Mouse (Mus musculus): Measurements from ENCODE around the gene Tfip11. TPM values are rescaled to one million over a fixed set of nuclear protein-coding genes. Genes with fewer than 3 reads are reported as not detected.
A peak's percentile ranks its signal among the peaks of the same experiment; 100 is the strongest.

Gene Tfip11
- polyA plus RNA-seq, 1 experiment: not detected

DNA sequence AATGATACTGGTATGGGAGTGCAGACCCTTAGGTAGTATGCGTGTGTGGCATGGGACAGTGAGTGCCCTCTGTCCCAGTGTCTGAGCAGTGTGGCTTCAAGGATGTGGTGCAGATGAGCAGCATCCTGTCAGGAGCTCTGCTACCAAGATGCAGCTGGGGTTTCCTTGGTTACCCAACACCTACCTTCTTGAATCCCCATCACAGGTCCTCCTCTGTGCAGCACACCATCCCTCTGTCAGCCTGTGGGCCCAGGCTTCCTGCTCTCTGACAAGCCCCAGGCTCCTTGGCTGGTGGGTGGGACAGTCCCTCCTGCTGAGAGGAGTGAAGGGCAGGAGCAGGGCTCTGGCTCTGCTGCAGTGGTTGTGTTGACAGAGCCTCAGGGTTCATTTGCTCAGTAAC is 51.2 kb downstream of the Tfip11 start:
- peak overlapping the region; percentile 34 for H3K27ac ChIP-seq (ENCODE audit: insufficient read depth, low read depth, low read length)
- H3K4me1 ChIP-seq (ENCODE audit: control insufficient read depth, insufficient read depth, low read length): peaks cover 42% of the 10 kb centered on the region
- TF ChIP-seq POLR2A (IDR thresholded peaks at IDR 0.05; ENCODE audit: insufficient read depth, low read depth, low read length) (no peak), CTCF (IDR thresholded peaks at IDR 0.05; ENCODE audit: insufficient read depth, low read depth, low read length) (no peak)
- WGBS: 83% methylated on average over 1 of the region's 1 CpGs
- H3K4me3 ChIP-seq (ENCODE audit: insufficient read depth, low read depth, low read length): no peak overlapping the region

GRCm38 (mm10) chr5:112378716-112379115 is 52.6 kb downstream of the Tfip11 start:
- Histone ChIP-seq H3K4me3 (ENCODE audit: insufficient read depth, low read depth, low read length) (no peak overlapping the region), H3K27ac (ENCODE audit: insufficient read depth, low read depth, low read length) (no peak overlapping the region), H3K4me1 (ENCODE audit: control insufficient read depth, insufficient read depth, low read length) (peaks cover 50% of the 10 kb centered on the region)
- no peak for TF ChIP-seq CTCF (IDR thresholded peaks at IDR 0.05; ENCODE audit: insufficient read depth, low read depth, low read length)
- TF ChIP-seq POLR2A (IDR thresholded peaks at IDR 0.05; ENCODE audit: insufficient read depth, low read depth, low read length): no peak
- WGBS: 80% methylated on average over 6 of the region's 6 CpGs

DNA sequence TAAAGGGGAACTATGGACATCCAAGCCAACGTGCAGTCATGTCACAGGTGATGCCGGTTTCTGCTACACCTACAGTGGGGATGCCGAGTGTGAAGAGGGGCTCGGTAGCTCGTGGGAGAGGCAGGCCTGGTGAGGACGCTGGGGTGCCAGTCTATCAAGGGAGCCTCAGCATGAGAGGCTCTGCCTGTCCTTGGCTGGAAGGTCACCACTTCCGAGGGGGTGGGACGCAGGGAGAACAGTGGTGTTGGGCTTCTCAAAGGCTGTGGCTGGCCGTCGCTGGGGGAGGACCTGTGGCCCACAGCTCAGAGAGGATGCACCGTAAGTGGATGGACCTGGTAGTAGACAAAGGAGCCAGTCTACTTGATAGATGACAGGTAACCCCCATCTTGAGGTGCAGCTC is 55.0 kb downstream of the Tfip11 start:
- H3K4me3 ChIP-seq (ENCODE audit: insufficient read depth, low read depth, low read length): no peak overlapping the region
- peaks cover 42% of the 10 kb centered on the region for H3K4me1 ChIP-seq (ENCODE audit: control insufficient read depth, insufficient read depth, low read length)
- TF ChIP-seq POLR2A (IDR thresholded peaks at IDR 0.05; ENCODE audit: insufficient read depth, low read depth, low read length) (no peak), CTCF (IDR thresholded peaks at IDR 0.05; ENCODE audit: insufficient read depth, low read depth, low read length) (no peak)
- no peak overlapping the region for H3K27ac ChIP-seq (ENCODE audit: insufficient read depth, low read depth, low read length)
- WGBS: 86% methylated on average over 11 of the region's 11 CpGs

DNA sequence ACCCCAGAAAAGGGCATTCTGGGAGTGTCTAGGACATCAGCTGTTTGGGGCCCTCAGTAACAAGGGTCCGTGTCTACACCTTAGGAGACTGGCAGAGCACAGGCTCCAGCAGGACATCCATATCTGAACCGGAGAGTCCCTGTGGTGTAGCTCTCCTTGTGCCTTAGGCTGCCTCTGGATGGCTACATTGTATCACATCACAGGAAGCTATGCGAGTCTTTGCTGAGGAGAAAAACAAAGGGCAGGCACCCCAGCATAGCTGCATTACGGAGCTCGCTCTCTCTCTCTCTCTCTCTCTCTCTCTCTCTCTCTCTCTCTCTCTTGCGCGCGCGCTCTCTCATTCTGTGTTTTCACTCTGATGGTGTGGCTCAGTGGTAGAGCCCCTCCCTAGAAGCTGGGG is 55.9 kb downstream of the Tfip11 start:
- TF ChIP-seq POLR2A (IDR thresholded peaks at IDR 0.05; ENCODE audit: insufficient read depth, low read depth, low read length) (no peak), CTCF (IDR thresholded peaks at IDR 0.05; ENCODE audit: insufficient read depth, low read depth, low read length) (no peak)
- Histone ChIP-seq H3K4me1 (ENCODE audit: control insufficient read depth, insufficient read depth, low read length) (peaks cover 37% of the 10 kb centered on the region), H3K4me3 (ENCODE audit: insufficient read depth, low read depth, low read length) (no peak overlapping the region), H3K27ac (ENCODE audit: insufficient read depth, low read depth, low read length) (no peak overlapping the region)
- WGBS: 39% methylated on average over 9 of the region's 9 CpGs

DNA sequence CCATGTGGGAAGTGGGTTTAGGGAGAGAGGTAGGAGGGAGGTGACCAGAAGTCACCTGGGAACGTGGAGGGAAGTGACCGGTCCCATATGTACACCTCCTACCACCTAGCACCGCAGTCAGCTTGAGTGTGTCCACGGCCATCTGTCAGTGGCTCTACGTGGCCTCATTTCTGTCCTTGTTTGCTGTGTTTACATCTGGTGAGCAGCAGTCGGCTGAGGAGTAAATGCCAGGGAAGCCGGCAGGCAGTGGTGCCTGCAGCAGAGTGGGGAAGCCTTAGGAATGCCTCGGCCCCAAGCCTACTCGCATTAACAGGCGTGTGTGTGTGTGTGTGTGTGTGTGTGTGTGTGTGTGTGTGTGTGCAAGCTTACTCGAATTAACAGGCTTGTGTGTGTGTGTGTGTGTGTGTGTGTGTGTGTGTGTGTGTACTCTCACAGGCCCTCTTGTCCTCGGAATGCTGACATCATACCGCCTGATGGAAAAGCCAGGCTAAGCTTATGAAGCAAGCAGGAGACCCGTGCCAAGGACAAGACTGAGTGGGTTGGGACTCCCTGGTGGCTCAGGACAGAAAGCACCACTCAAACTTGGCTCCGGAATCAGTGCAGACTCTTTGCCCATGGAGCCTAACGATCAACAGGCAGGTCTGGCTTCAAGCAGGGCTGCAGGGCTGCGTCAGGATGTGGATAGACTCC is 56.6 kb downstream of the Tfip11 start:
- WGBS: 26% methylated on average over 17 of the region's 17 CpGs
- TF ChIP-seq CTCF (IDR thresholded peaks at IDR 0.05; ENCODE audit: insufficient read depth, low read depth, low read length): no peak
- TF ChIP-seq POLR2A (IDR thresholded peaks at IDR 0.05; ENCODE audit: insufficient read depth, low read depth, low read length): no peak
- H3K4me3 ChIP-seq (ENCODE audit: insufficient read depth, low read depth, low read length): no peak overlapping the region
- H3K27ac ChIP-seq (ENCODE audit: insufficient read depth, low read depth, low read length): no peak overlapping the region
- H3K4me1 ChIP-seq (ENCODE audit: control insufficient read depth, insufficient read depth, low read length): peaks cover 30% of the 10 kb centered on the region

- TF ChIP-seq POLR2A (IDR thresholded peaks at IDR 0.05; ENCODE audit: insufficient read depth, low read depth, low read length) (no peak), CTCF (IDR thresholded peaks at IDR 0.05; ENCODE audit: insufficient read depth, low read depth, low read length) (no peak)
- Histone ChIP-seq H3K4me1 (ENCODE audit: control insufficient read depth, insufficient read depth, low read length) (peaks cover 34% of the 10 kb centered on the region), H3K4me3 (ENCODE audit: insufficient read depth, low read depth, low read length) (no peak overlapping the region), H3K27ac (ENCODE audit: insufficient read depth, low read depth, low read length) (no peak overlapping the region)
- WGBS: 90% methylated on average over 13 of the region's 13 CpGs
Measured at GRCm38 (mm10) chr5:112384805-112385472, 58.8 kb downstream of the Tfip11 start.

DNA sequence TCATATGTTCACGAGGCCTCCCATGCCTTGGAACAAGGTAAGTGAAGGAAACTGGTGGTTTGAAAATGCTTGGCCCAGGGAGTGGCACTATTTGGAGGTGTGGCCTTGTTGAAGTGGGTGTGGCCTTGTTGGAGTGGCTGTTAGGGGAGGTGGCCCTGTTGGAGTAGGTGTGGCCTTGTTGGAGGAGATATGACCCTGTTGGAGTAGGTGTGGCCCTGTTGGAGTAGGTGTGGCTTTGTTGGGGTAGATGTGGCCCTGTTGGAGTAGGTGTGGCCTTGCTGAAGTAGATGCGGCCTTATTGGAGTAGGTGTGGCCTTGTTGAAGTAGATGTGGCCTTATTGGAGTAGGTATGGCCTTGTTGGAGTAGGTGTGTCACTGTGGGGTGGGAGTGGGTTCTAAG is 59.8 kb downstream of the Tfip11 start:
- Histone ChIP-seq H3K27ac (ENCODE audit: insufficient read depth, low read depth, low read length) (no peak overlapping the region), H3K4me3 (ENCODE audit: insufficient read depth, low read depth, low read length) (no peak overlapping the region), H3K4me1 (ENCODE audit: control insufficient read depth, insufficient read depth, low read length) (peaks cover 39% of the 10 kb centered on the region)
- TF ChIP-seq POLR2A (IDR thresholded peaks at IDR 0.05; ENCODE audit: insufficient read depth, low read depth, low read length): no peak
- no peak for TF ChIP-seq CTCF (IDR thresholded peaks at IDR 0.05; ENCODE audit: insufficient read depth, low read depth, low read length)
- 82% methylated on average over 2 of the region's 2 CpGs for WGBS

Other genes starting within 250 kb of the Tfip11 start
- gene Cryba4, start 73.8 kb upstream of the Tfip11 start, polyA plus RNA-seq (2012; ENCODE audit: insufficient read depth, insufficient read length, low replicate concordance, missing spikeins): not detected in 2 replicates
- not detected in 2 replicates for gene Crybb1, start 70.5 kb upstream of the Tfip11 start, polyA plus RNA-seq (2012; ENCODE audit: insufficient read depth, insufficient read length, low replicate concordance, missing spikeins)
- not detected in 2 replicates for gene Tpst2, start 49.7 kb upstream of the Tfip11 start, polyA plus RNA-seq (2012; ENCODE audit: insufficient read depth, insufficient read length, low replicate concordance, missing spikeins)
- gene Srrd, start 16.7 kb downstream of the Tfip11 start, polyA plus RNA-seq (2012; ENCODE audit: insufficient read depth, insufficient read length, low replicate concordance, missing spikeins): not detected in 2 replicates
- not detected in 2 replicates for gene Hps4, start 16.7 kb downstream of the Tfip11 start, polyA plus RNA-seq (2012; ENCODE audit: insufficient read depth, insufficient read length, low replicate concordance, missing spikeins)
- gene Gm6583, start 29.7 kb downstream of the Tfip11 start, polyA plus RNA-seq (2012; ENCODE audit: insufficient read depth, insufficient read length, low replicate concordance, missing spikeins): not detected in 2 replicates
- not detected in 2 replicates for gene Asphd2, start 68.5 kb downstream of the Tfip11 start, polyA plus RNA-seq (2012; ENCODE audit: insufficient read depth, insufficient read length, low replicate concordance, missing spikeins)
- not detected in 2 replicates for gene Gm6588, start 123.1 kb downstream of the Tfip11 start, polyA plus RNA-seq (2012; ENCODE audit: insufficient read depth, insufficient read length, low replicate concordance, missing spikeins)